Mouse (Mus musculus) telencephalon, adult 2 months (tissue): Measurements from ENCODE around the gene Crlf1.
A peak's percentile ranks its signal among the peaks of the same experiment; 100 is the strongest.

Experiments used
- DNase-seq: peaks from one replicate; pipeline ENCODE4 v3.0.0-alpha.2; 2011; ENCODE audit warnings: low read depth, low spot score

Crlf1 gene

GRCm38 (mm10) chr8:70492664-70493640, at the start of gene Crlf1:
Crlf1 (plus strand) TSS chr8:70493158.
- DNase-seq: no peak

- DNase-seq: no peak
Measured at GRCm38 (mm10) chr8:70443326-70443725, 49.6 kb upstream of the Crlf1 start.

- no peak for DNase-seq
Measured at GRCm38 (mm10) chr8:70445988-70446387, 47.0 kb upstream of the Crlf1 start.

- no peak for DNase-seq
Measured at GRCm38 (mm10) chr8:70447639-70448420, 45.1 kb upstream of the Crlf1 start.

- peak; percentile 43 for DNase-seq
Measured at GRCm38 (mm10) chr8:70452196-70452966, 40.6 kb upstream of the Crlf1 start.

- DNase-seq: peak; percentile 65
Measured at GRCm38 (mm10) chr8:70453852-70454251, 39.1 kb upstream of the Crlf1 start.

GRCm38 (mm10) chr8:70456996-70457395, 36.0 kb upstream of the Crlf1 start:
- DNase-seq: no peak

- DNase-seq: no peak
Measured at GRCm38 (mm10) chr8:70457882-70458281, 35.1 kb upstream of the Crlf1 start.

GRCm38 (mm10) chr8:70458462-70458861, 34.5 kb upstream of the Crlf1 start:
- no peak for DNase-seq

- DNase-seq: no peak
Measured at GRCm38 (mm10) chr8:70459636-70460035, 33.3 kb upstream of the Crlf1 start.

GRCm38 (mm10) chr8:70460199-70460598, 32.8 kb upstream of the Crlf1 start:
- no peak for DNase-seq

- DNase-seq: no peak
Measured at GRCm38 (mm10) chr8:70460606-70461005, 32.4 kb upstream of the Crlf1 start.

GRCm38 (mm10) chr8:70461765-70462515, 31.0 kb upstream of the Crlf1 start:
- DNase-seq: no peak

GRCm38 (mm10) chr8:70462516-70462813, 30.5 kb upstream of the Crlf1 start:
- DNase-seq: no peak

GRCm38 (mm10) chr8:70463306-70463705, 29.7 kb upstream of the Crlf1 start:
- peak; percentile 79 for DNase-seq

- DNase-seq: no peak
Measured at GRCm38 (mm10) chr8:70464162-70464561, 28.8 kb upstream of the Crlf1 start.

- no peak for DNase-seq
Measured at GRCm38 (mm10) chr8:70465701-70466100, 27.3 kb upstream of the Crlf1 start.

GRCm38 (mm10) chr8:70466305-70466704, 26.7 kb upstream of the Crlf1 start:
- DNase-seq: no peak

GRCm38 (mm10) chr8:70466771-70467170, 26.2 kb upstream of the Crlf1 start:
- DNase-seq: no peak

- no peak for DNase-seq
Measured at GRCm38 (mm10) chr8:70467229-70467725, 25.7 kb upstream of the Crlf1 start.

- no peak for DNase-seq
Measured at GRCm38 (mm10) chr8:70467907-70468306, 25.1 kb upstream of the Crlf1 start.
